ENCODE assay signal across 24 mouse cellular contexts in the genomic region with DNA sequence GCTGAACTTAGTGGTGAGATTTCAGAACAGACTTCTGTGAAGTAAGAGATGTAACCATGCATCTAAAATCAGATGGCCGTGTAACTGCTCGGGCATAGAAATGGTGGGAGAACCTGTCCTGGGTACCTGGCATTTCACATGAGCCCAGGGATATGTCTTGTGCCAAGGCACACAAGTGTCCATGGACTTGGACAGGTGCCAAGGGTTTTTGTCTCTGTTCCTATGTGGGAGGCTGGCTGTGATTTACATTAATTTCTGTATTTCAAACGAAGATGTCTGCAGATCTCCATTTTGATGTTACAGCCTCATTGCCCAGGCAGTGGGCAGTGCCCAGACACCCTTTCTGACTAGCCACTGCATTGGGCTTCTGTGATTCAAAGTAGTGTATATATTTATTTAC.
DNase-seq lines count a peak whose midpoint lies in the region; ATAC-seq and TF ChIP-seq lines count a peak whose summit lies in the region.
"Had no signal": no experiment of that assay in that cellular context is flagged by ENCODE, and none has a peak within 500 bp of the region (broad histone marks: within the 10 kb centered on the region; RNA-seq: fewer than 3 reads in every experiment).

No protein-coding gene starts in this region.

- no peak overlapping the region for H3K9ac ChIP-seq in forebrain, embryonic 14.5 days (ENCODE audit: low read length)
- no peak overlapping the region for H3K9ac ChIP-seq in forebrain, embryonic 16.5 days (replicated peaks; ENCODE audit: low read depth, low read length)
- no peak overlapping the region for H3K9ac ChIP-seq in lung, embryonic 14.5 days
- H3K9ac ChIP-seq: embryonic facial prominence, embryonic 12.5 days; embryonic facial prominence, embryonic 15.5 days; forebrain, embryonic 12.5 days; forebrain, postnatal 0 days; hindbrain, embryonic 12.5 days had no signal

- H3K36me3 ChIP-seq in forebrain, embryonic 14.5 days (ENCODE audit: control insufficient read depth, insufficient read depth, low read length), result peaks cover 64% of the 10 kb centered on the region
- H3K36me3 ChIP-seq in forebrain, embryonic 16.5 days (ENCODE audit: control insufficient read depth, insufficient read depth), result peaks cover 14% of the 10 kb centered on the region
- H3K36me3 ChIP-seq in lung, embryonic 14.5 days (ENCODE audit: insufficient read depth), result peaks cover 62% of the 10 kb centered on the region
- H3K36me3 ChIP-seq: G1E had no signal

- no peak overlapping the region for H3K4me2 ChIP-seq in forebrain, embryonic 14.5 days (ENCODE audit: low read length)
- no peak overlapping the region for H3K4me2 ChIP-seq in forebrain, embryonic 16.5 days (ENCODE audit: low read length)
- no peak overlapping the region for H3K4me2 ChIP-seq in lung, embryonic 14.5 days
- H3K4me2 ChIP-seq: embryonic facial prominence, embryonic 12.5 days; embryonic facial prominence, embryonic 15.5 days; forebrain, embryonic 12.5 days; heart, embryonic 11.5 days; hindbrain, embryonic 12.5 days had no signal

- no peak for TF ChIP-seq CTCF in lung, embryonic 14.5 days (IDR thresholded peaks at IDR 0.05; ENCODE audit: low read depth)
- no peak for TF ChIP-seq CTCF in brain, embryonic 14.5 days (IDR thresholded peaks at IDR 0.05; ENCODE audit: borderline replicate concordance, extremely low read depth, insufficient read depth, insufficient read length)

- TF ChIP-seq POLR2A in brain, embryonic 14.5 days (IDR thresholded peaks at IDR 0.05; ENCODE audit: borderline replicate concordance, extremely low read depth, insufficient read depth, insufficient read length, poor library complexity, severe bottlenecking), result no peak

- ATAC-seq in forebrain, embryonic 14.5 days, result no peak
- ATAC-seq in forebrain, embryonic 16.5 days, result no peak
- no peak for ATAC-seq in lung, embryonic 14.5 days (ENCODE audit: insufficient read depth)
- ATAC-seq: forebrain, postnatal 0 days; inflammation-experienced regulatory T-cells, adult 6 months; intestine, embryonic 16.5 days had no signal

- H3K27ac ChIP-seq in forebrain, embryonic 14.5 days (ENCODE audit: low read depth, low read length), result no peak overlapping the region
- H3K27ac ChIP-seq in forebrain, embryonic 16.5 days (ENCODE audit: low read length), result no peak overlapping the region
- no peak overlapping the region for H3K27ac ChIP-seq in lung, embryonic 14.5 days (ENCODE audit: low read depth)
- H3K27ac ChIP-seq: embryonic facial prominence, embryonic 12.5 days; embryonic facial prominence, embryonic 15.5 days; forebrain, embryonic 12.5 days; gastrocnemius, adult 2 months; hindbrain, embryonic 12.5 days had no signal

- no peaks in the 10 kb centered on the region for H3K9me3 ChIP-seq in forebrain, embryonic 14.5 days (replicated peaks; ENCODE audit: control insufficient read depth, low read length)
- no peaks in the 10 kb centered on the region for H3K9me3 ChIP-seq in forebrain, embryonic 16.5 days (ENCODE audit: control insufficient read depth, low read length)
- H3K9me3 ChIP-seq in lung, embryonic 14.5 days (ENCODE audit: low read depth, low read length), result no peaks in the 10 kb centered on the region
- H3K9me3 ChIP-seq: embryonic facial prominence, embryonic 12.5 days; embryonic facial prominence, embryonic 15.5 days; forebrain, embryonic 12.5 days; hindbrain, embryonic 12.5 days had no signal

- WGBS in forebrain, embryonic 14.5 days, result 78% methylated on average over 3 of the region's 3 CpGs
- 71% methylated on average over 3 of the region's 3 CpGs for WGBS in forebrain, embryonic 16.5 days
- WGBS in lung, embryonic 14.5 days, result 80% methylated on average over 3 of the region's 3 CpGs

- no peak overlapping the region for H3K4me3 ChIP-seq in forebrain, embryonic 14.5 days (ENCODE audit: low read depth, low read length)
- no peak overlapping the region for H3K4me3 ChIP-seq in forebrain, embryonic 16.5 days (replicated peaks; ENCODE audit: low read length)
- H3K4me3 ChIP-seq in lung, embryonic 14.5 days (ENCODE audit: low read depth, low read length), result no peak overlapping the region
- H3K4me3 ChIP-seq: embryonic facial prominence, embryonic 12.5 days; embryonic facial prominence, embryonic 15.5 days; forebrain, embryonic 12.5 days; gastrocnemius, adult 2 months; hindbrain, embryonic 12.5 days had no signal

- DNase-seq in forebrain, embryonic 14.5 days (ENCODE audit: low spot score), result peak; percentile 26
- peak; percentile 18 for DNase-seq in lung, embryonic 14.5 days
- no peak for DNase-seq in lung, postnatal 14 days
- peak; percentile 32 for DNase-seq in brain, embryonic 14.5 days (ENCODE audit: low read depth)
- DNase-seq in spleen, postnatal 10 days (ENCODE audit: low spot score in 2 of 2), result no peak
- DNase-seq: adrenal gland, adult 2 months; adrenal gland, postnatal 14 days; B cell, adult 2 months; cerebellum, adult 18-20 months; cerebellum, adult 9-10 months; forebrain, postnatal 0 days; gastrocnemius, adult 2 months; gastrocnemius, postnatal 14 days; heart, adult 11 months had no signal

- no peaks in the 10 kb centered on the region for H3K4me1 ChIP-seq in forebrain, embryonic 14.5 days (ENCODE audit: control insufficient read depth, insufficient read depth, low read length)
- H3K4me1 ChIP-seq in forebrain, embryonic 16.5 days (replicated peaks; ENCODE audit: control insufficient read depth, insufficient read depth, low read length), result peaks cover 4% of the 10 kb centered on the region; the same call in 1 of the 2 replicates
- H3K4me1 ChIP-seq in lung, embryonic 14.5 days (ENCODE audit: insufficient read depth), result no peaks in the 10 kb centered on the region
- H3K4me1 ChIP-seq: embryonic facial prominence, embryonic 12.5 days; forebrain, embryonic 12.5 days had no signal

- H3K27me3 ChIP-seq in forebrain, embryonic 14.5 days (replicated peaks; ENCODE audit: control insufficient read depth, insufficient read depth, low read length), result no peaks in the 10 kb centered on the region
- no peaks in the 10 kb centered on the region for H3K27me3 ChIP-seq in forebrain, embryonic 16.5 days (replicated peaks; ENCODE audit: control insufficient read depth, insufficient read depth, low read length)
- H3K27me3 ChIP-seq in lung, embryonic 14.5 days (ENCODE audit: insufficient read depth, low read length), result no peaks in the 10 kb centered on the region
- H3K27me3 ChIP-seq: CH12.LX; embryonic facial prominence, embryonic 12.5 days; embryonic facial prominence, embryonic 15.5 days; forebrain, embryonic 12.5 days; hindbrain, embryonic 12.5 days had no signal

Comparison
In these comparisons a context has a peak if more than half of its experiments do, and no peak if none do; other contexts are left out.
1. DNase-seq: peak in forebrain, embryonic 14.5 days (single experiment), lung, embryonic 14.5 days (single experiment) and brain, embryonic 14.5 days (single experiment); none in lung, postnatal 14 days (single experiment) and spleen, postnatal 10 days (0 of 2).